Mouse (Mus musculus) CH12.LX (cell line): Measurements from ENCODE around the gene 4931422A03Rik. TPM values are rescaled to one million over a fixed set of nuclear protein-coding genes. Genes with fewer than 3 reads are reported as not detected.
A peak's percentile ranks its signal among the peaks of the same experiment; 100 is the strongest.

Experiments
- DNase-seq: peaks from one replicate; pipeline ENCODE4 v3.0.0-alpha.2; 2013; ENCODE audit errors: extremely low read depth
- H3K27ac ChIP-seq: 2 replicates; pipeline ENCODE4 v1.5.1; 2012; ENCODE audit warnings: low read depth, mild to moderate bottlenecking, control low read depth, moderate library complexity; ENCODE audit not compliant: insufficient read depth
- H3K27me3 ChIP-seq: replicated peaks from 2 replicates; pipeline ENCODE3; 2012; ENCODE audit warnings: inconsistent platforms
- H3K36me3 ChIP-seq, 2 experiments: replicated peaks in 1 of 2; 2 replicates each; pipeline versions ENCODE3 to v1.6.1; 2012; ENCODE audit warnings: inconsistent platforms in 1 of 2, low read length in 1 of 2, mild to moderate bottlenecking in 1 of 2, mixed read lengths in 1 of 2, moderate library complexity in 1 of 2; ENCODE audit not compliant: control insufficient read depth in 1 of 2, insufficient read depth in 1 of 2
- H3K4me1 ChIP-seq, 2 experiments: 2 replicates each; pipeline ENCODE4 v1.6.1; 2012; ENCODE audit warnings: inconsistent platforms in 1 of 2, moderate library complexity in 1 of 2; ENCODE audit not compliant: insufficient read depth in 2 of 2, control insufficient read depth in 1 of 2
- H3K4me2 ChIP-seq: 2 replicates; pipeline ENCODE4 v1.6.1; 2012; ENCODE audit warnings: low read depth, mild to moderate bottlenecking, control low read depth; ENCODE audit not compliant: poor library complexity, insufficient read depth, severe bottlenecking
- H3K4me3 ChIP-seq, 3 experiments: fragments of 150-350 bp in 1 of 3; sonication (generic) in 1 of 3; replicated peaks in 1 of 3; 2 replicates each; pipeline versions ENCODE3 to v1.5.1; 2011 to 2012; ENCODE audit warnings: low read depth in 2 of 3, low read length in 2 of 3, mild to moderate bottlenecking in 2 of 3, moderate library complexity in 2 of 3, control low read depth in 1 of 3, improper control_type of control experiment in 1 of 3, inconsistent platforms in 1 of 3, mixed read lengths in 1 of 3; ENCODE audit not compliant: poor library complexity in 1 of 3
- H3K79me2 ChIP-seq: replicated peaks from 2 replicates; pipeline ENCODE4 v1.6.1; 2012; ENCODE audit warnings: mild to moderate bottlenecking, moderate library complexity; ENCODE audit not compliant: control insufficient read depth, poor library complexity, insufficient read depth, severe bottlenecking; ENCODE audit errors: extremely low read depth
- H3K9ac ChIP-seq: 2 replicates; pipeline ENCODE4 v1.6.1; 2012; ENCODE audit warnings: low read depth, mild to moderate bottlenecking, control low read depth, moderate library complexity; ENCODE audit not compliant: insufficient read depth
- H3K9me3 ChIP-seq: replicated peaks from 2 replicates; pipeline ENCODE3; 2012; ENCODE audit warnings: low read length, inconsistent platforms, mixed read lengths
- CHD2 ChIP-seq: IDR thresholded peaks from 2 replicates; pipeline ENCODE4 v1.6.1; 2011; ENCODE audit warnings: low read length, improper control_type of control experiment
- E2F4 ChIP-seq: IDR thresholded peaks from 2 replicates; pipeline ENCODE4 v1.6.1; 2011; ENCODE audit warnings: low read depth, low read length, improper control_type of control experiment; ENCODE audit not compliant: insufficient replicate concordance
- EP300 ChIP-seq: IDR thresholded peaks from 2 replicates; pipeline ENCODE4 v1.6.1; 2011; ENCODE audit warnings: low read length, improper control_type of control experiment
- ETS1 ChIP-seq: conservative IDR thresholded peaks from 2 replicates; pipeline ENCODE4 v1.6.1; 2012; ENCODE audit warnings: low read depth, mild to moderate bottlenecking, inconsistent platforms, low read length, improper control_type of control experiment, moderate library complexity
- HCFC1 ChIP-seq: IDR thresholded peaks from 2 replicates; pipeline ENCODE4 v1.6.1; 2012; ENCODE audit warnings: low read depth, mild to moderate bottlenecking, inconsistent platforms, low read length, improper control_type of control experiment
- JUN ChIP-seq: IDR thresholded peaks from 2 replicates; pipeline ENCODE4 v1.6.1; 2011; ENCODE audit warnings: low read depth, mild to moderate bottlenecking, low read length, improper control_type of control experiment, moderate library complexity; ENCODE audit not compliant: insufficient read depth
- KAT2A ChIP-seq: IDR thresholded peaks from 2 replicates; pipeline ENCODE4 v1.6.1; 2012; ENCODE audit warnings: low read length, improper control_type of control experiment, inconsistent platforms; ENCODE audit not compliant: insufficient replicate concordance
- MYC ChIP-seq: IDR thresholded peaks from 2 replicates; pipeline ENCODE4 v1.6.1; 2011; ENCODE audit warnings: low read depth, mild to moderate bottlenecking, improper control_type of control experiment, low read length
- PAX5 ChIP-seq: IDR thresholded peaks from 2 replicates; pipeline ENCODE4 v1.6.1; 2012; ENCODE audit warnings: low read length, inconsistent platforms, mixed read lengths
- SMC3 ChIP-seq: IDR thresholded peaks from 2 replicates; pipeline ENCODE4 v1.6.1; 2011; ENCODE audit warnings: low read depth, low read length, improper control_type of control experiment
- TBP ChIP-seq: conservative IDR thresholded peaks from 2 replicates; pipeline ENCODE4 v1.6.1; 2011; ENCODE audit warnings: low read depth, low read length, improper control_type of control experiment
- UBTF ChIP-seq: IDR thresholded peaks from 2 replicates; pipeline ENCODE4 v1.6.1; 2012; ENCODE audit warnings: low read depth, mild to moderate bottlenecking, inconsistent platforms, low read length, improper control_type of control experiment, moderate library complexity
- USF1 ChIP-seq: IDR thresholded peaks from 2 replicates; pipeline ENCODE4 v1.6.1; 2014; ENCODE audit warnings: low read depth, mild to moderate bottlenecking, inconsistent platforms, low read length, improper control_type of control experiment
- USF2 ChIP-seq: conservative IDR thresholded peaks from 2 replicates; pipeline ENCODE4 v1.6.1; 2011; ENCODE audit warnings: low read depth, low read length, improper control_type of control experiment
- ZKSCAN1 ChIP-seq: IDR thresholded peaks from 2 replicates; pipeline ENCODE4 v1.6.1; 2012; ENCODE audit warnings: low read depth, inconsistent platforms, low read length, improper control_type of control experiment, borderline replicate concordance
- dilution Hi-C: fragments of 300-500 bp; cut with MboI; formaldehyde crosslinking; loops from 2 replicates; pipeline ENCODE4 v1.14.3; 2020; ENCODE audit warnings: low sequenced_read_pairs; ENCODE audit not compliant: extremely low pct_unique_long_range_greater_than_20kb, extremely low pct_ligation_motif_present
- in situ Hi-C: fragments of 300-500 bp; cut with MboI; formaldehyde crosslinking; loops from 3 replicates; pipeline ENCODE4 v1.14.3; 2019; ENCODE audit warnings: low sequenced_read_pairs, low pct_ligation_motif_present, low pct_unique_long_range_greater_than_20kb, mixed read lengths
- polyA plus RNA-seq: library from polyadenylated mRNA; unstranded; fragments of >175 nt; gene quantifications from 2 replicates; pipeline ENCODE4 v1.2.1, GENCODE M21; 2012; ENCODE audit warnings: low read depth; ENCODE audit not compliant: insufficient read length
- total RNA-seq, 2 experiments: library from RNA; depleted of rRNA; stranded (reverse); fragments of 300-350 nt in 1 of 2; fragments of >200 nt in 1 of 2; gene quantifications; 2 replicates each; pipeline ENCODE4 v1.2.3; 2012 to 2014

4931422A03Rik gene
- total and polyA plus RNA-seq, 3 experiments: 0.68 to 2.4 TPM; not detected in 1

GRCm38 (mm10) chr2:103930306-103931019 lies 97.7 kb downstream of the 4931422A03Rik start:
- DNase-seq: no peak
- Histone ChIP-seq H3K79me2 (no peaks in the 10 kb centered on the region), H3K27ac (no peak overlapping the region)
- dilution Hi-C loops: no loop called here
- no peak for TF ChIP-seq CHD2
- TF ChIP-seq, all 38 proteins: peak for 0
- H3K36me3 ChIP-seq: no peaks in the 10 kb centered on the region
- H3K9ac ChIP-seq: no peak overlapping the region
- peaks cover 16 to 35% of the 10 kb centered on the region in 2 experiments for H3K4me1 ChIP-seq
- H3K4me3 ChIP-seq: no peak overlapping the region
- H3K4me2 ChIP-seq: no peak overlapping the region
- H3K27me3 ChIP-seq: no peaks in the 10 kb centered on the region
- H3K9me3 ChIP-seq: no peaks in the 10 kb centered on the region
- in situ Hi-C loops: no loop called here

- no peaks in the 10 kb centered on the region for H3K36me3 ChIP-seq
Observed at GRCm38 (mm10) chr2:103927610-103928145, 100.5 kb downstream of the 4931422A03Rik start.

GRCm38 (mm10) chr2:103926586-103927113 lies 101.5 kb downstream of the 4931422A03Rik start:
- Histone ChIP-seq H3K36me3 (no peaks in the 10 kb centered on the region), H3K9ac (no peak overlapping the region), H3K9me3 (peaks cover 2% of the 10 kb centered on the region), H3K27ac (no peak overlapping the region), H3K4me2 (no peak overlapping the region), H3K27me3 (no peaks in the 10 kb centered on the region), H3K4me1 (peaks cover 9 to 13% of the 10 kb centered on the region in 2 experiments), H3K79me2 (no peaks in the 10 kb centered on the region), H3K4me3 (no peak overlapping the region)
- in situ Hi-C loops (no loop called here), dilution Hi-C loops (no loop called here)
- DNase-seq: no peak
- TF ChIP-seq JUN (no peak), PAX5 (no peak), SMC3 (no peak), TBP (no peak), MYC (no peak), KAT2A (no peak), UBTF (no peak), HCFC1 (no peak), USF2 (no peak), EP300 (no peak), E2F4 (no peak), USF1 (no peak)

More at GRCm38 (mm10) chr2:103927610-103928145, 100.5 kb downstream of the 4931422A03Rik start:
- dilution Hi-C loops (no loop called here), in situ Hi-C loops (no loop called here)
- H3K4me2 ChIP-seq: no peak overlapping the region
- H3K9me3 ChIP-seq: peaks cover 2% of the 10 kb centered on the region
- H3K79me2 ChIP-seq: no peaks in the 10 kb centered on the region
- H3K4me1 ChIP-seq: peaks cover 11 to 18% of the 10 kb centered on the region in 2 experiments
- peak; percentile 25; the same call in 1 of the 2 replicates for TF ChIP-seq ETS1
- no peak for TF ChIP-seq ZKSCAN1
- no peak for TF ChIP-seq E2F4
- H3K27ac ChIP-seq: no peak overlapping the region
- H3K27me3 ChIP-seq: no peaks in the 10 kb centered on the region
- H3K9ac ChIP-seq: no peak overlapping the region
- H3K4me3 ChIP-seq: no peak overlapping the region
- no peak for DNase-seq
